Mouse (Mus musculus) C2C12 (cell line): ENCODE measurements around the gene Fam155a.

Source experiments
- CTCF ChIP-seq: IDR thresholded peaks from one replicate; pipeline ENCODE4 v1.5.1; 2011; ENCODE audit not compliant: control insufficient read depth, insufficient read depth, insufficient read length
- MAX ChIP-seq: IDR thresholded peaks from one replicate; pipeline ENCODE4 v1.6.1; 2011; ENCODE audit warnings: mild to moderate bottlenecking, control low read depth
- MYOD1 ChIP-seq: IDR thresholded peaks from one replicate; pipeline ENCODE4 v1.6.1; 2011; ENCODE audit warnings: low read depth; ENCODE audit not compliant: control insufficient read depth, insufficient read length

GRCm38 (mm10) chr8:9211751-9212150 lies 559.2 kb downstream of the Fam155a start:
- TF ChIP-seq CTCF (no peak), MYOD1 (no peak), MAX (no peak)
